Mouse (Mus musculus): ENCODE measurements around the gene Gper1.

Gper1 gene

DNA sequence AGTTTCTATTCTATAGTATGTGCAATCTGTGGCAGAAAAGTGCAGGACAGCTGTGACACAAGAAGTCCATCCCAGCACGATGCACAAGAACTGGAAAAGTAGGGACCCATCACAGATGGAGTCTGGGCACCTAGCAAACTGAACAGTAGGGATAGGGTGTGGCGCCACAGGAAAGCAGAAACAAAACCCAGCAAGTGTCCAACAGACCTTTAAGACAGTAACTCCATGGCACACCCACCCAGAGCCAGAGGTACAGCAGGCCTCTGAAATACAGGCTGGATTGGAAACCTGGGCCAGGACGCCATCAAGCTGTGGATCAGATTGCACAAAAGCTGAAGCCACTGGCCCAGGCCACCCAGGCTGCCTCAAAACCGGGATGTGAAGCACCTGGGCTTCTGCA is 20.0 kb downstream of the Gper1 start:
- no peak for DNase-seq (ENCODE audit: inconsistent age in 2 of 2, low spot score in 1 of 2)

DNA sequence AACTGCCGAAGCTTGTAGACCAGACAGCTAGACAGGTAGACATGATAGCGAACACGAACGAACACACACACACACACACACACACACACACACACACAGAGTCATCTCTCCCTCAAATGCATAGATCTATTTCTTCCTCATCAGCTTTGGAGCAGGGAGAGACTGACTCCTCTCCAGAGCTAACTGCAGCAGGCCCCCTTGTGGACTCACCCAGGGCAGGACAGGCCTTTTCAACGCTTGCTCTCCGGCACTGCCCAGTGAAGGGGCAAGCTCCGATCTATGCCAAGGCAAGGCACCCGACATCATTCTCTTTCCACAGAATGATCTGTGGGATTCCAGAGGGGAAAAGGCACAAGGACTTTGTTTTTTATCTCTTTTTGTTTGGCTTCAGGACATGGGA is 22.3 kb downstream of the Gper1 start:
- no peak for DNase-seq (ENCODE audit: inconsistent age in 2 of 2, low spot score in 1 of 2)

GRCm38 (mm10) chr5:139448025-139448424 is 25.1 kb downstream of the Gper1 start:
- no peak for DNase-seq (ENCODE audit: inconsistent age in 2 of 2, low spot score in 1 of 2)

DNA sequence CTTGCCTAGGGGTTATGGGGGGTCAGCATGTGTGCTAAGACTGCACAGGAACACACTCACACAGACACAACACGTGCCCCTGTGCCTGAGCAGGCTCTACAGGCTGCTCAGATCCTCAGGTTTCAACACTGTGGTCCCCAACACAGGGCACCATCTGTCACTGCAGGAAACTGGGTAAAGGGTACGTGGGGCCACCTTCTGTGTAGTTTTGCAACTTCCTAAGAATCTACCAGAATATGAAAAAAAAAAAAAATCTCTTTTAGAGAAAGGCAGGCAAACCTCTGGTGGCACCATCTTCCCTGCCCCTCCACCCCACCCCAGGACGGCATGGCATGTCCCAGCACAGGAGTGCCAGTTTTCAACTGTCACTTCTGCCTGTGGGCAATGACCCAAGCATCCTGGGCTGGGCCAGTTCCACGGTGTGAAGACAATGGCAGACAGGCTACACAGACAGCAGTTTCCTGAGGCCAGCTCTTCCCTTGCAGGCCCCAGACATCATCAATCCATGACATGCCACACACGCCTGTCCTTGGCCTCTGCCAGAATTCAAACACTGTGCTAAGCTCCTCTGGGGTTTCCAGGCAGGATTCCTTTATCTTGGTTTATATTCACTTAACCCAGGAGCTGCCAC is 26.3 kb downstream of the Gper1 start:
- peak; percentile 73 to 84 for DNase-seq (ENCODE audit: inconsistent age in 2 of 2, low spot score in 1 of 2)

DNA sequence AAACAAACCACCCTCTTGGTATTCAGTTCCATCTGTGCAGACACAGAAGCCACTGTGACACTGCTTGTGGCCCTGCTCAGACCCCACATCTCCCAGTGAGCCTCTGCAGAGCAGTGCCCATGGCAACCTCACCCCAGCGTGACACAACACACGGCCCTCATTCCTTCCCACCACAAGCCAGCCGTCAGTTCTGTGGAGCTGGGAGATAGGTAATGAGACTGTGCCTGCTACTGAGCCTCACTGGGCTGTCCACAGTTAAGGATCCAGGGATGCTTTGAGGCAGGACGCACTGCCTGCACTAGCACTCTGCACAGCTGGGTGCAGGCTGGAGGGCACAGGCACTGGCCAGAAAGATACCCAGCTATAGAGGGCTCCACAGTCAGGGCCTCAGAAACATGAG is 27.0 kb downstream of the Gper1 start:
- DNase-seq (ENCODE audit: inconsistent age in 2 of 2, low spot score in 1 of 2), result no peak

DNA sequence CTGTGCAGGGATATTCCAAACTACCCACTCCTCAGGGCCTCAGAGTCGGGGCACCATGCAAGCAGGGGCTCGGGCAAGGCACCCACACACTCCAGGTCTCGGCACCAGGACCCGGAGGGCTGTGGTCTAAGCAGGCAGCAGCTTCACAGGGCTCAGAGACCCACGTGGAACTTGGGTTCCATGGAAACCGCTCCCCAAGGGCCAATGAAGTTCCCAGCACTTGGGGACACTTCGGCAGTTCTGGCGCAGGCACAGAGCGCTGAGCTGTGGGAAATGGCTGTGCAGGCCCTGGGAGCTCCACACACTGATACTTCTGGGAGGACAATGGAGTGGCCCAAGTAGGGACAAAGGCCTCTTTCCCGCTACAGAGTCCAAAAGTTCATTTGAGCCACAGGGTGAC is 30.1 kb downstream of the Gper1 start:
- DNase-seq (ENCODE audit: inconsistent age in 2 of 2, low spot score in 1 of 2), result no peak

DNA sequence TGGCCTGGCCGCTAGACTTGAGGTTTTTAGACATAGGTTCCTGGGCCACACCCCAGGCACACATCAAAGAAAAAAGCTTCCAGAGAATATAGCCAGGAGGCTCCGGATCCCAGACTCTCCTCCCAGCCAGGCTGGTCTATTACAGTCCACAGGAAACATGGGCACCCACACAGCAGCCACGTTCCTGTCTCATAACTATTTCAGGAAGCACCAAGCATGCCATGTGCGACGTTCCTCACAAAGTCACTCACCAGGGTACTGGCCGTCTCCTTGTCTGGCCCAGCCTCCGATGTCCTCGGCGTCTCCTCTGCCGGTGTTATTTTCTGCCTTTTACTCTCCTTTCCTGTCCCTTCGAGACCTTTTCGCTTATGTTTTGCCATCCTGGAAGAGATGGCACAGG is 32.2 kb downstream of the Gper1 start:
- no peak for DNase-seq (ENCODE audit: inconsistent age in 2 of 2, low spot score in 1 of 2)

DNA sequence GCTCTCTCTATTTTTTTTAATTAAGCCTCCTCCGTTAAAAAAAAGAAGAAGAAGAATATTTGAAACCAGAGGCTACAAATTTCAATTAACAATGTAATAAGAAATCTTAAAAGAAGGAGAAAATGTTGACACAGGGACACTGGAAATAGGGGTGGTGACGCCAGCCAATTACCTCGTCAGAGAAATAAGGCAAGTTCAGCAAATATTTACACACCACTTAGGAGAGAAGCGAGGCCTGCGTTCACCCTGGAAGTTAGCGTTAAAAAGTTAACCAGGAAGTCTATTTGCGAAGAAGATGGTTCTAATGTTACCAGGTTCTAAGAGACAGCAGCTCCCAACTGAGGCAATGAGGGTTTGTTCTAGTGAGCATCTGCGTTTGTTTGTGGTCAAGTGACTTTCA is 34.3 kb downstream of the Gper1 start:
- no peak for DNase-seq (ENCODE audit: inconsistent age in 2 of 2, low spot score in 1 of 2)

- no peak for DNase-seq (ENCODE audit: inconsistent age in 2 of 2, low spot score in 1 of 2)
These were observed 37.0 kb downstream of the Gper1 start for GRCm38 (mm10) chr5:139459938-139460337.

DNA sequence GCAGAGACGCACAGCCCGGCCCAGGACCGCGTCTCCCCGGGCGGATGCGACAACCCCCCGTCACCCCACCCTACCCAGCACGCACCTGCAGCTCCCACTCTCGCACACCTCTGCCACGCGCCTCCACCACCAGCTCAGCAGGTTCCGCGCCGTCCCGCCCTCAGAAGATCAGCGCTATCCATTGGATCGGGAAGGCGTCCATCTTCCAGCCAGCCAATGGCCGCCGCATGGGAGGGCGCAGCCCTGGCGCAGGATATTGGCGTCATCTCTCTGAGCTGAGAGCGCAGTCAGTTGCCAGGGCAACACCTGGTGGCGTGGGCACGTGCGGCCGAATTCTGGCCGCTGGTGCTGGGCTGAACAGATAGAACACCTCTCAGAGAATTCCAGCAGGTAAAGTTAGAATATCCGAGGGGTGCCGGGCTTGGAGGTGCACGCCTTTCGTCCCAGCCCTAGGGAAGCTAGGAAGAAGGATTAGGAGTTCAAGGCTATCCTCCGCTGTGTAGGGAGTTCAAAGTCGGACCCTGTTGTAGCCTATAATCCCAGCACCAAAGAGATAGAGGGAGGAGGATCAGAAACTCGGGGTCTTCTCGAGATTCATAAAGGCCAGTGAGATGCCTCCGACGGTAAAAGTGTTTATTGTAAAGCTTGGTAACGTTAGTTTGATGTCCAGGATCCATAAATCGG is 37.6 kb downstream of the Gper1 start, which contains the start of gene 3110082I17Rik:
Gene 3110082I17Rik, minus strand, starts transcription at position 144 of the 684 bp plus-strand sequence.
- DNase-seq (ENCODE audit: inconsistent age in 2 of 2, low spot score in 1 of 2), result peak; percentile 97 to 99

GRCm38 (mm10) chr5:139464874-139465273 is 41.9 kb downstream of the Gper1 start:
- DNase-seq (ENCODE audit: inconsistent age in 2 of 2, low spot score in 1 of 2), result peak; percentile 45 to 76

GRCm38 (mm10) chr5:139466373-139466772 is 43.4 kb downstream of the Gper1 start:
- DNase-seq (ENCODE audit: inconsistent age in 2 of 2, low spot score in 1 of 2), result no peak

- no peak for DNase-seq (ENCODE audit: inconsistent age in 2 of 2, low spot score in 1 of 2)
These were observed 43.9 kb downstream of the Gper1 start for GRCm38 (mm10) chr5:139466801-139467200.

DNA sequence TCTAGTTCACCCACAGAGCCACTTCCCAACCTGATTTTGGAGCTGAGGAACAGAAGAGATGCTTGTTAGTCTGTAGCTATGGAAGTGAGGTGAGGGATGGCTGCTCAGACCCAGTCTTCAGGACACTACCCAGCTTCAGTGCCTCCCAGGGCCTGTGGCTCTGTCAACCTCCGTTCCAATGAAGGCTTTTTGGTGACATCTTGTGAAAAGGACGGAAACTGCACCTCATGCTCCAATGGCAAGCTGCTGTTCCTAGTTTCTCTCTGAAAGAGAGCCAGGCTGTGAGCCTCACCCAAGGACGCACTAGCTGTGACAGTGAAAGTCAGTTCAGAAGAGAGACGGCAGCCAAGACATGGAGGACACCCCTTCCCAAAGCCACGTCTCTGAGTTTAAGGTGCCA is 45.0 kb downstream of the Gper1 start:
- peak; percentile 75 to 84 for DNase-seq (ENCODE audit: inconsistent age in 2 of 2, low spot score in 1 of 2)

- no peak for DNase-seq (ENCODE audit: inconsistent age in 2 of 2, low spot score in 1 of 2)
These were observed 51.8 kb downstream of the Gper1 start for GRCm38 (mm10) chr5:139474741-139475140.
